Mouse (Mus musculus): Measurements from ENCODE around the gene Lcn2. TPM values are rescaled to one million over a fixed set of nuclear protein-coding genes. Genes with fewer than 3 reads are reported as not detected.

Gene Lcn2
- polyA plus RNA-seq, 1 experiment from 2014 or later = 419 TPM

- Histone ChIP-seq H3K4me3 (ENCODE audit: low read depth, low read length) (no peak overlapping the region), H3K9ac (replicated peaks) (no peak overlapping the region), H3K27me3 (ENCODE audit: insufficient read depth, low read length) (peaks cover 22% of the 10 kb centered on the region), H3K4me2 (ENCODE audit: low read depth, low read length) (no peak overlapping the region), H3K9me3 (ENCODE audit: low read length) (no peaks in the 10 kb centered on the region), H3K27ac (ENCODE audit: low read depth) (no peak overlapping the region), H3K4me1 (ENCODE audit: insufficient read depth) (peaks cover 9% of the 10 kb centered on the region), H3K36me3 (replicated peaks; ENCODE audit: insufficient read depth, low read length) (no peaks in the 10 kb centered on the region)
- DNase-seq (no peak), ATAC-seq (no peak)
- WGBS (ENCODE audit: insufficient replicate concordance) = 76% methylated on average over 11 of the region's 11 CpGs
- TF ChIP-seq EP300 (IDR thresholded peaks at IDR 0.05; ENCODE audit: low read depth) (no peak), CTCF (IDR thresholded peaks at IDR 0.05; ENCODE audit: low read depth) (no peak)
Measured at GRCm38 (mm10) chr2:32348311-32348710, 39.7 kb downstream of the Lcn2 start.

- ATAC-seq (no peak), DNase-seq (no peak)
- H3K9ac ChIP-seq (replicated peaks) = no peak overlapping the region
- peaks cover 11% of the 10 kb centered on the region for H3K27me3 ChIP-seq (ENCODE audit: insufficient read depth, low read length)
- H3K27ac ChIP-seq (ENCODE audit: low read depth) = no peak overlapping the region
- no peaks in the 10 kb centered on the region for H3K36me3 ChIP-seq (replicated peaks; ENCODE audit: insufficient read depth, low read length)
- H3K4me2 ChIP-seq (ENCODE audit: low read depth, low read length) = no peak overlapping the region
- no peaks in the 10 kb centered on the region for H3K4me1 ChIP-seq (ENCODE audit: insufficient read depth)
- 61% methylated on average over 6 of the region's 6 CpGs for WGBS (ENCODE audit: insufficient replicate concordance)
- H3K4me3 ChIP-seq (ENCODE audit: low read depth, low read length) = no peak overlapping the region
- TF ChIP-seq EP300 (IDR thresholded peaks at IDR 0.05; ENCODE audit: low read depth) (no peak), CTCF (IDR thresholded peaks at IDR 0.05; ENCODE audit: low read depth) (no peak)
- H3K9me3 ChIP-seq (ENCODE audit: low read length) = no peaks in the 10 kb centered on the region
Measured at GRCm38 (mm10) chr2:32347019-32347418, 41.0 kb downstream of the Lcn2 start.

GRCm38 (mm10) chr2:32344598-32345321 lies 43.3 kb downstream of the Lcn2 start:
- Histone ChIP-seq H3K4me1 (ENCODE audit: insufficient read depth) (no peaks in the 10 kb centered on the region), H3K4me2 (ENCODE audit: low read depth, low read length) (no peak overlapping the region), H3K27ac (ENCODE audit: low read depth) (no peak overlapping the region), H3K36me3 (replicated peaks; ENCODE audit: insufficient read depth, low read length) (no peaks in the 10 kb centered on the region), H3K27me3 (ENCODE audit: insufficient read depth, low read length) (no peaks in the 10 kb centered on the region), H3K4me3 (ENCODE audit: low read depth, low read length) (no peak overlapping the region), H3K9ac (replicated peaks) (no peak overlapping the region), H3K9me3 (ENCODE audit: low read length) (no peaks in the 10 kb centered on the region)
- no peak for DNase-seq
- TF ChIP-seq EP300 (IDR thresholded peaks at IDR 0.05; ENCODE audit: low read depth) = no peak
- TF ChIP-seq CTCF (IDR thresholded peaks at IDR 0.05; ENCODE audit: low read depth) = no peak
- 67% methylated on average over 14 of the region's 14 CpGs for WGBS (ENCODE audit: insufficient replicate concordance)
- ATAC-seq = no peak

- Histone ChIP-seq H3K27ac (ENCODE audit: low read depth) (no peak overlapping the region), H3K9me3 (ENCODE audit: low read length) (no peaks in the 10 kb centered on the region), H3K9ac (replicated peaks) (no peak overlapping the region), H3K36me3 (replicated peaks; ENCODE audit: insufficient read depth, low read length) (no peaks in the 10 kb centered on the region), H3K4me3 (ENCODE audit: low read depth, low read length) (no peak overlapping the region), H3K4me1 (ENCODE audit: insufficient read depth) (no peaks in the 10 kb centered on the region), H3K27me3 (ENCODE audit: insufficient read depth, low read length) (no peaks in the 10 kb centered on the region), H3K4me2 (ENCODE audit: low read depth, low read length) (no peak overlapping the region)
- TF ChIP-seq EP300 (IDR thresholded peaks at IDR 0.05; ENCODE audit: low read depth) (no peak), CTCF (IDR thresholded peaks at IDR 0.05; ENCODE audit: low read depth) (no peak)
- DNase-seq = no peak
- WGBS (ENCODE audit: insufficient replicate concordance) = 69% methylated on average over 10 of the region's 10 CpGs
- no peak for ATAC-seq
Measured at GRCm38 (mm10) chr2:32344056-32344455, 44.0 kb downstream of the Lcn2 start.

- Histone ChIP-seq H3K4me1 (ENCODE audit: insufficient read depth) (no peaks in the 10 kb centered on the region), H3K4me2 (ENCODE audit: low read depth, low read length) (no peak overlapping the region), H3K36me3 (replicated peaks; ENCODE audit: insufficient read depth, low read length) (no peaks in the 10 kb centered on the region), H3K27me3 (ENCODE audit: insufficient read depth, low read length) (no peaks in the 10 kb centered on the region), H3K9ac (replicated peaks) (no peak overlapping the region), H3K4me3 (ENCODE audit: low read depth, low read length) (no peak overlapping the region), H3K27ac (ENCODE audit: low read depth) (no peak overlapping the region), H3K9me3 (ENCODE audit: low read length) (no peaks in the 10 kb centered on the region)
- ATAC-seq (no peak), DNase-seq (no peak)
- WGBS (ENCODE audit: insufficient replicate concordance) = 89% methylated on average over 2 of the region's 2 CpGs
- TF ChIP-seq CTCF (IDR thresholded peaks at IDR 0.05; ENCODE audit: low read depth) (no peak), EP300 (IDR thresholded peaks at IDR 0.05; ENCODE audit: low read depth) (no peak)
Measured at GRCm38 (mm10) chr2:32343351-32343671, 44.7 kb downstream of the Lcn2 start.

- no peak overlapping the region for H3K27ac ChIP-seq (ENCODE audit: low read depth)
- H3K4me1 ChIP-seq (ENCODE audit: insufficient read depth) = no peaks in the 10 kb centered on the region
- no peak for TF ChIP-seq CTCF (IDR thresholded peaks at IDR 0.05; ENCODE audit: low read depth)
- TF ChIP-seq EP300 (IDR thresholded peaks at IDR 0.05; ENCODE audit: low read depth) = no peak
- no peaks in the 10 kb centered on the region for H3K27me3 ChIP-seq (ENCODE audit: insufficient read depth, low read length)
- H3K9ac ChIP-seq (replicated peaks) = no peak overlapping the region
- no peak overlapping the region for H3K4me2 ChIP-seq (ENCODE audit: low read depth, low read length)
- WGBS (ENCODE audit: insufficient replicate concordance) = 68% methylated on average over 6 of the region's 6 CpGs
- no peaks in the 10 kb centered on the region for H3K9me3 ChIP-seq (ENCODE audit: low read length)
- H3K36me3 ChIP-seq (replicated peaks; ENCODE audit: insufficient read depth, low read length) = no peaks in the 10 kb centered on the region
- no peak for DNase-seq
- ATAC-seq = no peak
- no peak overlapping the region for H3K4me3 ChIP-seq (ENCODE audit: low read depth, low read length)
Measured at GRCm38 (mm10) chr2:32342539-32343350, 45.3 kb downstream of the Lcn2 start.
